In the genomic region with DNA sequence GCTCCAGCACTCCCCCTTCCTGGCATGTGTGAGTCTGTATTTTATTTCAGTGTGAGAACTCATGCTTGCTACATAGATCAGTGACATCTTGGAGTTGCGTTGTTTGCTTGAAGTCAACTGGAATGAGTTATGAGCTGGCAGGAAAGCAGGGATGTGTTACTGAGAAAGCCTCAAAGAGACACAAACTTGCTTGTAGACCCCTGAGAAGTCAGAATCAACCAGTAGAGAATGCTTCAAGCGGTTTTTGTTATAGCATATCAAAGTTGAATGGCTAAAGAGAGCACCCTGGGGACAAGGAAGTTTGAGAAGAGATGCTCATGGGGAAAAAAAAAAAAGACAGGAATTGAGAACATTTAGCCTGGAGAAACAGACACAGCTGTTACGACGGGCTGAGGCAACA, we compare ENCODE assay signal across 27 mouse cellular contexts.
"Had no signal": no experiment of that assay in that cellular context is flagged by ENCODE, and none has a peak within 500 bp of the region (broad histone marks: within the 10 kb centered on the region; RNA-seq: fewer than 3 reads in every experiment).

No protein-coding gene starts in this region.

- H3K9ac ChIP-seq: heart, embryonic 12.5 days; hindbrain, embryonic 12.5 days; hindbrain, embryonic 15.5 days; intestine, embryonic 15.5 days; kidney, embryonic 15.5 days; limb, embryonic 12.5 days; liver, embryonic 13.5 days had no signal

- H3K27ac ChIP-seq: heart, adult 2 months; heart, embryonic 10.5 days; hindbrain, embryonic 10.5 days; hindbrain, embryonic 12.5 days; hindbrain, embryonic 15.5 days; intestine, embryonic 15.5 days; kidney, embryonic 15.5 days; layer of hippocampus, adult 2 months; left cerebral cortex, adult 2 months; limb, embryonic 10.5 days; limb, embryonic 12.5 days; liver, embryonic 13.5 days had no signal

- DNase-seq: gastrocnemius, postnatal 14 days; gastrocnemius, postnatal 36 days; heart, adult 11 months; heart, adult 2 months; heart, postnatal 10 days; heart, postnatal 4 days; kidney, adult 18-20 months; kidney, adult 9 months; kidney, postnatal 10 days; kidney, postnatal 25 days; kidney, postnatal 4 days; liver; liver, embryonic 13.5 days had no signal

- ATAC-seq: inflammation-experienced regulatory T-cells, adult 6 months; intestine, embryonic 15.5 days; intestine, postnatal 0 days had no signal

- H3K9me3 ChIP-seq: heart, embryonic 10.5 days; heart, embryonic 12.5 days; hindbrain, embryonic 10.5 days; hindbrain, embryonic 12.5 days; hindbrain, embryonic 15.5 days; intestine, embryonic 15.5 days; kidney, embryonic 15.5 days; limb, embryonic 10.5 days; limb, embryonic 12.5 days; liver, embryonic 13.5 days had no signal

- H3K4me1 ChIP-seq: hindbrain, embryonic 12.5 days; hindbrain, embryonic 15.5 days; intestine, embryonic 15.5 days; kidney, embryonic 15.5 days; limb, embryonic 12.5 days; liver, embryonic 13.5 days had no signal

- H3K36me3 ChIP-seq: heart, embryonic 10.5 days; heart, embryonic 12.5 days; hindbrain, embryonic 10.5 days; hindbrain, embryonic 12.5 days; hindbrain, embryonic 15.5 days; intestine, embryonic 15.5 days; kidney, embryonic 15.5 days; limb, embryonic 10.5 days; limb, embryonic 12.5 days; liver, embryonic 13.5 days had no signal

- H3K27me3 ChIP-seq: heart, embryonic 12.5 days; hindbrain, embryonic 12.5 days; hindbrain, embryonic 15.5 days; intestine, embryonic 15.5 days; kidney, embryonic 15.5 days; limb, embryonic 12.5 days; liver, embryonic 13.5 days had no signal

- H3K4me2 ChIP-seq: heart, embryonic 12.5 days; hindbrain, embryonic 12.5 days; hindbrain, embryonic 15.5 days; intestine, embryonic 15.5 days; kidney, embryonic 15.5 days; limb, embryonic 12.5 days; liver, embryonic 11.5 days; liver, embryonic 13.5 days had no signal

- H3K4me3 ChIP-seq: heart, adult 2 months; heart, embryonic 10.5 days; heart, embryonic 12.5 days; hindbrain, embryonic 10.5 days; hindbrain, embryonic 12.5 days; hindbrain, embryonic 15.5 days; intestine, embryonic 15.5 days; kidney, embryonic 15.5 days; layer of hippocampus, adult 2 months; left cerebral cortex, adult 2 months; limb, embryonic 10.5 days; limb, embryonic 12.5 days; liver, embryonic 13.5 days had no signal
